Mouse (Mus musculus) limb, embryonic 14.5 days (tissue): Measurements from ENCODE around the gene Fam117b. TPM values are rescaled to one million over a fixed set of nuclear protein-coding genes. Genes with fewer than 3 reads are reported as not detected.

ENCODE experiments used
- ATAC-seq: fragments of 200-750 bp; cut with Nextera tagmentation; 2 replicates; pipeline ENCODE4 v1.8.0; 2017; ENCODE audit warnings: low read depth, moderate number of reproducible peaks, moderate TSS enrichment; ENCODE audit not compliant: low FRiP score
- DNase-seq: peaks from one replicate; pipeline ENCODE4 v3.0.0-alpha.2; 2015; ENCODE audit warnings: low spot score
- H3K27ac ChIP-seq: fragments of 300-500 bp; sonication (generic); replicated peaks from 2 replicates; pipeline ENCODE4 v1.5.1; 2014; ENCODE audit warnings: low read depth, mild to moderate bottlenecking, low read length, moderate library complexity, mixed read lengths
- H3K27me3 ChIP-seq: fragments of 300-500 bp; sonication (generic); 2 replicates; pipeline ENCODE4 v1.6.1; 2014; ENCODE audit warnings: low read length, mixed read lengths; ENCODE audit not compliant: control insufficient read depth, insufficient read depth
- H3K36me3 ChIP-seq: fragments of 300-500 bp; sonication (generic); 2 replicates; pipeline ENCODE4 v1.6.1; 2014; ENCODE audit warnings: mild to moderate bottlenecking, low read length, moderate library complexity, mixed read lengths; ENCODE audit not compliant: control insufficient read depth, insufficient read depth
- H3K4me1 ChIP-seq: fragments of 300-500 bp; sonication (generic); 2 replicates; pipeline ENCODE4 v1.6.1; 2014; ENCODE audit warnings: antibody characterized with exemption, low read length, mixed read lengths; ENCODE audit not compliant: control insufficient read depth, insufficient read depth
- H3K4me2 ChIP-seq: fragments of 300-500 bp; sonication (generic); replicated peaks from 2 replicates; pipeline ENCODE4 v1.6.1; 2014; ENCODE audit warnings: low read depth, mild to moderate bottlenecking, low read length, moderate library complexity; ENCODE audit not compliant: severe bottlenecking
- H3K4me3 ChIP-seq: fragments of 300-500 bp; sonication (generic); replicated peaks from 2 replicates; pipeline ENCODE4 v1.5.1; 2014; ENCODE audit warnings: low read length
- H3K9ac ChIP-seq: fragments of 300-500 bp; sonication (generic); 2 replicates; pipeline ENCODE4 v1.6.1; 2014; ENCODE audit warnings: mild to moderate bottlenecking, low read depth, low read length, moderate library complexity; ENCODE audit not compliant: severe bottlenecking
- H3K9me3 ChIP-seq: fragments of 300-500 bp; sonication (generic); 2 replicates; pipeline ENCODE4 v1.6.1; 2016; ENCODE audit warnings: low read length; ENCODE audit not compliant: control insufficient read depth
- POLR2A ChIP-seq: fragments of 200-500 bp; IDR thresholded peaks from 2 replicates; pipeline ENCODE4 v1.8.0; 2012; ENCODE audit warnings: inconsistent platforms, mild to moderate bottlenecking, moderate library complexity, borderline replicate concordance; ENCODE audit not compliant: insufficient read depth, insufficient read length; ENCODE audit errors: extremely low read depth
- WGBS: fragments of 180-500 bp; shearing (Covaris S2); extraction: QIAGEN DNeasy Blood & Tissue Kit; methylation state at CpG from one replicate; pipeline ENCODE4 v1.1.7; 2014; 5-methylcytosine and 5-hydroxymethylcytosine counted together
- polyA plus RNA-seq, 2 experiments: library from polyadenylated mRNA; depleted of rRNA in 1 of 2; stranded (reverse) in 1 of 2; unstranded in 1 of 2; fragments of >200 nt; fragmentation: Nextera tagmentation in 1 of 2; extraction: Ambion mirVana in 1 of 2; gene quantifications; 2 replicates each; pipeline versions ENCODE4 v1.2.1 to v1.2.3; 2012 to 2014

Gene Fam117b
- polyA plus RNA-seq, 2 experiments, result 12.3 to 12.4 TPM

- Histone ChIP-seq H3K4me2 (no peak overlapping the region), H3K36me3 (no peaks in the 10 kb centered on the region), H3K4me1 (peaks cover 3% of the 10 kb centered on the region), H3K27ac (no peak overlapping the region), H3K9me3 (no peaks in the 10 kb centered on the region), H3K4me3 (no peak overlapping the region), H3K9ac (no peak overlapping the region), H3K27me3 (no peaks in the 10 kb centered on the region)
- 48% methylated on average over 4 of the region's 4 CpGs for WGBS
- ATAC-seq, result no peak
- no peak for DNase-seq
- TF ChIP-seq POLR2A, result no peak
These were observed 25.9 kb upstream of the Fam117b start for GRCm38 (mm10) chr1:59886899-59887298.

DNA sequence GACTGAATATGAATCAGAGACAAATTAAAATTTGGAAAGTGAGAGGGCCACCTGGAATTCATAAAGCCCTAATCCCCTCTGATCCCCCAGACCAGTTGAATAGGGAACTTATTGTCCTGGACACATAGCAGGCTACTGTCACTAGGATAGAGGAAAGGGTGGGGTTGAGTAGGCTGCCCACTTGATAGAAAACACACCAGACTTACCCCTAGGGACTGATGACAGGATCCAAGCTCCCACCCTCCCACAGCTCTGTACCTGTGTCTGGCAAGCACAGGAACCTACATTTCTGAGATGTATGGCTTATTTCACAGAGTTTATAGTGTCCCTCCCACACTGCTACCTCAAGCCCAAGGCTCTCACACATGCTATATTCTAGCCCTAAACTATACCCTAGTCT is 24.8 kb upstream of the Fam117b start:
- no peak overlapping the region for H3K4me2 ChIP-seq
- DNase-seq (no peak), ATAC-seq (no peak)
- no peak for TF ChIP-seq POLR2A
- H3K27me3 ChIP-seq, result no peaks in the 10 kb centered on the region
- H3K9me3 ChIP-seq, result no peaks in the 10 kb centered on the region
- no peaks in the 10 kb centered on the region for H3K36me3 ChIP-seq
- no peak overlapping the region for H3K27ac ChIP-seq
- no peak overlapping the region for H3K4me3 ChIP-seq
- H3K4me1 ChIP-seq, result peaks cover 3% of the 10 kb centered on the region
- no peak overlapping the region for H3K9ac ChIP-seq

- WGBS, result 78% methylated on average over 4 of the region's 4 CpGs
- Histone ChIP-seq H3K36me3 (no peaks in the 10 kb centered on the region), H3K9ac (no peak overlapping the region), H3K27me3 (no peaks in the 10 kb centered on the region), H3K27ac (no peak overlapping the region), H3K4me1 (peaks cover 3% of the 10 kb centered on the region), H3K4me2 (no peak overlapping the region), H3K9me3 (no peaks in the 10 kb centered on the region), H3K4me3 (no peak overlapping the region)
- TF ChIP-seq POLR2A, result no peak
- DNase-seq (no peak), ATAC-seq (no peak)
These were observed 21.6 kb upstream of the Fam117b start for GRCm38 (mm10) chr1:59891185-59891584.

- no peaks in the 10 kb centered on the region for H3K27me3 ChIP-seq
- no peak for TF ChIP-seq POLR2A
- no peak overlapping the region for H3K9ac ChIP-seq
- ATAC-seq (no peak), DNase-seq (no peak)
- H3K9me3 ChIP-seq, result no peaks in the 10 kb centered on the region
- no peak overlapping the region for H3K4me2 ChIP-seq
- peaks cover 3% of the 10 kb centered on the region for H3K4me1 ChIP-seq
- WGBS, result 80% methylated on average over 8 of the region's 8 CpGs
- H3K27ac ChIP-seq, result no peak overlapping the region
- H3K4me3 ChIP-seq, result no peak overlapping the region
- H3K36me3 ChIP-seq, result no peaks in the 10 kb centered on the region
These were observed 20.0 kb upstream of the Fam117b start for GRCm38 (mm10) chr1:59892777-59893176.

- no peak for ATAC-seq
These were observed 18.8 kb upstream of the Fam117b start for GRCm38 (mm10) chr1:59894025-59894424.

DNA sequence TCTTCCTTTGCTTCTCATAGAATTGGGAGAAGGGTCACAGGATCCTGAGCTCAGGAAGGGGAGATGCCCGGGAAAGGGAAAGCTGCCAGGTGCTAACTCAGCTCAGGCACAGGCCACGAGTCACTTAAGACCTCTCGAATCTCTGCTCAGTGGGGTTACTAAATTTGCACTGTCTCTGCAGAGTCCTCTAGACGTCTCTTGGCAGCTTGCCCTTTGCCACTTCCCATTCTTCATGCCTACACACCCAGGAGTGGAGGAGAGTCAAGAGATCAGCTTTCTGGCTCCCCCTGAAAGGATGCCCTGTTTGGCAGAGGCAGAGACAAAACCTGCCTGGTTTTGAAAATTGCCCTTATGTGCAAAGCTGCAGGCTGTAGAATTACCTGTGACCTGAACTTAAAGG is 17.4 kb upstream of the Fam117b start:
- Histone ChIP-seq H3K9ac (no peak overlapping the region), H3K4me2 (no peak overlapping the region), H3K36me3 (no peaks in the 10 kb centered on the region), H3K4me3 (no peak overlapping the region), H3K4me1 (peaks cover 4% of the 10 kb centered on the region; the same call in 1 of the 2 replicates), H3K27ac (no peak overlapping the region), H3K9me3 (no peaks in the 10 kb centered on the region), H3K27me3 (no peaks in the 10 kb centered on the region)
- 48% methylated on average over 4 of the region's 4 CpGs for WGBS
- ATAC-seq (no peak), DNase-seq (no peak)
- TF ChIP-seq POLR2A, result no peak

More at GRCm38 (mm10) chr1:59894025-59894424, 18.8 kb upstream of the Fam117b start:
- 79% methylated on average over 4 of the region's 4 CpGs for WGBS
- no peak for DNase-seq
- H3K4me2 ChIP-seq, result no peak overlapping the region
- TF ChIP-seq POLR2A, result no peak
- H3K9ac ChIP-seq, result no peak overlapping the region
- H3K27ac ChIP-seq, result no peak overlapping the region
- H3K36me3 ChIP-seq, result no peaks in the 10 kb centered on the region
- H3K4me3 ChIP-seq, result no peak overlapping the region
- H3K27me3 ChIP-seq, result no peaks in the 10 kb centered on the region
- H3K4me1 ChIP-seq, result no peaks in the 10 kb centered on the region
- no peaks in the 10 kb centered on the region for H3K9me3 ChIP-seq
